Mouse (Mus musculus): Measurements from ENCODE around the gene Abcc6.

- TF ChIP-seq CTCF (conservative IDR thresholded peaks at IDR 0.05 in 1 of 2, IDR thresholded peaks at IDR 0.05 in 1 of 2; ENCODE audit: low read depth in 2 of 2, low read length in 2 of 2): no peak
- TF ChIP-seq PAX5 (IDR thresholded peaks at IDR 0.05; ENCODE audit: low read length): no peak
Measured at GRCm38 (mm10) chr7:46076844-46077243, 46.7 kb upstream of the Abcc6 start.
